Mouse (Mus musculus): ENCODE results near the gene Sphkap. TPM values are rescaled to one million over a fixed set of nuclear protein-coding genes. Genes with fewer than 3 reads are reported as not detected.

Gene Sphkap
- polyA plus RNA-seq, 1 experiment, result not detected

DNA sequence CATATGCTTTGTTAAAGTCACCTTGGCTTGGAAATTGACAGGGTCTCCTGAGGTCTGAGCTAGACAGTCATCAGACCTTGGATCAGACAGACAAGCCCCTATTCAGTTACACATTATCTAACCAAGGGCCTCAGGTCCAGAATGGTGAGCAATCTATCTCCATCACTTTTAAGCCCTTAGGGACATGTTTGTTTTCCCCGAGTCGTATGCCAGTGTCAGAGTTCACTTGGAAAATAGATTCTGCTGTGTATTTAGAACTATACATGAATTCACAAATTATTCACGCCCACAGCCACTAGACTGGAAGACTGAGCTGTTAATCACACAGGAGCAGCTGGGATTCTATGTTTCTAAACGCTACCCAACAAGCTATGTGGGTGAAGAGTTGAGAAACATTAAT is 91.1 kb downstream of the Sphkap start:
- no peak for TF ChIP-seq POLR2A (IDR thresholded peaks at IDR 0.05; ENCODE audit: insufficient read depth, low read depth, low read length)
- no peak for TF ChIP-seq CTCF (IDR thresholded peaks at IDR 0.05; ENCODE audit: insufficient read depth, low read depth, low read length)
- peaks cover 4% of the 10 kb centered on the region; the same call in 1 of the 2 replicates for H3K4me1 ChIP-seq (ENCODE audit: control insufficient read depth, insufficient read depth, low read length)
- H3K27ac ChIP-seq (ENCODE audit: insufficient read depth, low read depth, low read length), result no peak overlapping the region
- H3K4me3 ChIP-seq (ENCODE audit: insufficient read depth, low read depth, low read length), result no peak overlapping the region
- 26% methylated on average over 4 of the region's 4 CpGs for WGBS

DNA sequence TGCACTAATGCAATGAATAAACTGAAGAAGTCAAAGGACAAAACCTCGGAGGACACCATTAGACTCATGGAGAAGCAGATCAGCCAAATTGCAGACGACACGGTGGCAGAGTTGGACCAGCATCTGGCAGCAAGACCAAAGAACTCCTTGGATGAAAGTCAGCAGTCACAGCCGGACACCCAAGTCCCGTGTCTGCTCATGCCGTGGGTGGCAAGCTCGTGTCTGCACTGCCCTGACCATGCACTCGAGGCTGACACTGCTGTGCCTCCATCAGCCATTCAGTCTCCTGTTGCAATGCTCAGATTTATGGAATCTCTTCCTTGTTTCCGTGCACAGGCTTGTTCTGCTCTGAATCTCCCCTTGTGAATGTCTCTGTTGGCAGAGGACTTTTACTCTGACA is 92.9 kb downstream of the Sphkap start:
- no peak for TF ChIP-seq POLR2A (IDR thresholded peaks at IDR 0.05; ENCODE audit: insufficient read depth, low read depth, low read length)
- no peak for TF ChIP-seq CTCF (IDR thresholded peaks at IDR 0.05; ENCODE audit: insufficient read depth, low read depth, low read length)
- no peak overlapping the region for H3K4me3 ChIP-seq (ENCODE audit: insufficient read depth, low read depth, low read length)
- peaks cover 4% of the 10 kb centered on the region; the same call in 1 of the 2 replicates for H3K4me1 ChIP-seq (ENCODE audit: control insufficient read depth, insufficient read depth, low read length)
- no peak overlapping the region for H3K27ac ChIP-seq (ENCODE audit: insufficient read depth, low read depth, low read length)
- WGBS, result 78% methylated on average over 9 of the region's 9 CpGs

DNA sequence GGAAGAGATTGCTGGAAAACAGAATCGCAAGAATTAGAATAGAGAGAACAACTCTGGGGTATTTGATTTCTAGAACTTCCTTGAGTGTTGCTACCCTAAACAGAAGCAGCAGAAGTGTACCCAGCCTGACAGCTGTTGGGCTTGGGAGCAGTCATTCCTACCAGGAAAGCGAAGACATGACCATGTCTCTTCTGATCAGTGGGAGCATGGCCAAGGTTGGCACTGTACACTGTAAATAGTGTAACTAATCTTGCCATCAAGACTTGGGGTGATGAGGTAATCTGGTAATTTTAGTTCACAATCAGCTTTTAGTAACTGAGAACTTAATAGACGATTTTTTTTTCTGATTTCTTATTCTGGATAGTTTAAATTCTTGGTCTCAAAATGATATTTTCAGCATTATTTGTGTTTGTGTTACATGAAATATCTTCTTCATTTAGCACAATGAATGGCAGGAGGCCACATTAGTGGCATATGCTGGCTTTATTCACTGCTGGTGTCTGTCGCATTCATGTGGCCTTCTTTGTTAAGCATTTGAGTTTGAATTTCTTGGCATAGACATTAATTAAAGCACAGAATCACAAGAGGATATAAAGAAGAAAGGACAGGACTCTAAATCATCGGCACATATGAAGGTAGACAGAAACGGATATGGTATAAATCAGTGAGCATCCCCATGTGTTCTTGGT is 96.2 kb downstream of the Sphkap start:
- WGBS, result 76% methylated on average over 6 of the region's 6 CpGs
- no peak overlapping the region for H3K4me3 ChIP-seq (ENCODE audit: insufficient read depth, low read depth, low read length)
- TF ChIP-seq CTCF (IDR thresholded peaks at IDR 0.05; ENCODE audit: insufficient read depth, low read depth, low read length) (no peak), POLR2A (IDR thresholded peaks at IDR 0.05; ENCODE audit: insufficient read depth, low read depth, low read length) (no peak)
- no peak overlapping the region for H3K27ac ChIP-seq (ENCODE audit: insufficient read depth, low read depth, low read length)
- peaks cover 8% of the 10 kb centered on the region for H3K4me1 ChIP-seq (ENCODE audit: control insufficient read depth, insufficient read depth, low read length)

DNA sequence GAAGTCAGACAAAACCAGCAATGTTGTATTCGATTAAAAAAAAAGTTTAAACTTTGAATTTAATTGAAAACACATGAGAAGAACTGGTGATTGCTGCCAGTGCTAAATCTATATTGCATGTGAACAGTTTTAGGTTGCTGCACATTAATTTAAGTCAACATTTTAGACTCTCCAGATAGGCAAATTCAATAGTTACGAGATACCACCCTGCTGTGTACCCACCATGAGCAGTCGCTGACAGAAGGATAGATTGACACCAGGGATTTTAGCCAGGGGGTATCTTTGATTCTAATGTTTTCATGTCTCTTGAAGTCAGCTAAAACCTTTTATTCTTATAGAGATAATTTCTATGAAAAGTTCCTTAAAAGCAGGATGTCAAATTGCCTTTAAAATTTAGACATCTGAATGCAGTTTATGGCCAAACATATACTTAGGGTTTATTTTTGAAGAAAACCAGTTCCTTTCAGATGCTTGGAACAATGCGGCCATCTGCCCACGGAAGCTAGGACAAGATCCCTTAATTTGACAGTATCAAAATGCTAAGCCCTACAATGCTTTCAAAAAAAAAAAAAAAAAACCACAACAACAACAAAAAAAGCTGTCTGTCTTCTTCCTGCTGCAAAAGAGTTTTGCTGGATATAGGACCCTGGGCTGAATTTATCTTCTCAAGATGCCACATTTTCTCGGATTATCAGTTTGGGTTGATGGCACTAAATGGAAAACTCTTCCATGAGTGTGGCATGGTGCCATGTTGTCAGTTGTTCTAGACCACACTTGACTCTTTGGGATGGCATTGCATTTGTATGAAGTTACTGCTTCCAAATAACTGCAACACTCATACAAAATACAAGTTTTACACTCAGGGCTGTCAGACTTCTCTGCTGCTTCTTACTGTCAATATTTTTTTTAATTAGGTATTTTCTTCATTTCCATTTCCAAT is 110.6 kb downstream of the Sphkap start:
- TF ChIP-seq CTCF (IDR thresholded peaks at IDR 0.05; ENCODE audit: insufficient read depth, low read depth, low read length) (no peak), POLR2A (IDR thresholded peaks at IDR 0.05; ENCODE audit: insufficient read depth, low read depth, low read length) (no peak)
- H3K4me3 ChIP-seq (ENCODE audit: insufficient read depth, low read depth, low read length), result no peak overlapping the region
- H3K4me1 ChIP-seq (ENCODE audit: control insufficient read depth, insufficient read depth, low read length), result peaks cover 3% of the 10 kb centered on the region
- H3K27ac ChIP-seq (ENCODE audit: insufficient read depth, low read depth, low read length), result no peak overlapping the region
- WGBS, result 43% methylated on average over 6 of the region's 6 CpGs

DNA sequence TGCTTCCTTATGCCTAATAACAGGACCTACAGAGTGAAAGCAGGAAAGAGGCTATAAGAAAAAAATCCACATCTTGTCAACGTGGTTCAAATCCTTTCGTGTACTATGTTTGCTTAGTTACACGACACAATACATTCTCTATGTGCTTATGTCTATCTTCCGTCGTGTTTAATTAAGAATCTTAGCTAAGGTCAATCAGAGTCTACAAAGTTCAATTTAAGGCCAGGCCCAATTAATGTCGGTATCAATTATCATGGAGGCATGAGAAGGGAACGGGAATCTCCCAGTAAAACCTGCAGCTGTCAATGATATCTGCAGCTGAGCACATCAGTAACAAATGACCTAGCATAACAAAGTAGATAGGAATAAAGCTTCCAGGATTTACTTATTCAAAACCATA is 122.1 kb downstream of the Sphkap start:
- no peak overlapping the region for H3K4me3 ChIP-seq (ENCODE audit: insufficient read depth, low read depth, low read length)
- no peak for TF ChIP-seq POLR2A (IDR thresholded peaks at IDR 0.05; ENCODE audit: insufficient read depth, low read depth, low read length)
- TF ChIP-seq CTCF (IDR thresholded peaks at IDR 0.05; ENCODE audit: insufficient read depth, low read depth, low read length), result no peak
- WGBS, result 65% methylated on average over 7 of the region's 7 CpGs
- no peak overlapping the region for H3K27ac ChIP-seq (ENCODE audit: insufficient read depth, low read depth, low read length)
- no peaks in the 10 kb centered on the region for H3K4me1 ChIP-seq (ENCODE audit: control insufficient read depth, insufficient read depth, low read length)

DNA sequence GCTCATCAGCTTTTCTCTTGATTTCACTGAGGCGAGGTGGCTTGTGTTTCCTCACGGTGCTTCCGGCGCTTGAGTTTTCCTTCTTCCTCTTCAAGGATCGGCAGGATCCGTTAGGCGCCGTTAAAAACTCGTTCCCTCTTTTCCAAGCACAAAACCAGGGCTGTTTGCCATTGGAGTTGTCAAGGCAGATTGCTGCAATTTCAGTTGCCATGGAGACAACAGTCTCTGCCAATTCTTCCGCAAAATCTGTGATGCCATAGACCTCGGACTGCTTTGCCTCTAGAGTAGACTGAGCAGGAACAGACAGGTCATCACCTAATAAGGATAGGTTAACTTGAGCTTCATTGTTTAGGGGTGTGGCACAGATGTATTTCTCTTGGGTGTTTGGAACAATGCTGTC is 131.0 kb downstream of the Sphkap start:
- Histone ChIP-seq H3K4me1 (ENCODE audit: control insufficient read depth, insufficient read depth, low read length) (peaks cover 7% of the 10 kb centered on the region), H3K4me3 (ENCODE audit: insufficient read depth, low read depth, low read length) (no peak overlapping the region), H3K27ac (ENCODE audit: insufficient read depth, low read depth, low read length) (no peak overlapping the region)
- TF ChIP-seq POLR2A (IDR thresholded peaks at IDR 0.05; ENCODE audit: insufficient read depth, low read depth, low read length) (no peak), CTCF (IDR thresholded peaks at IDR 0.05; ENCODE audit: insufficient read depth, low read depth, low read length) (no peak)
- WGBS, result 26% methylated on average over 11 of the region's 11 CpGs

DNA sequence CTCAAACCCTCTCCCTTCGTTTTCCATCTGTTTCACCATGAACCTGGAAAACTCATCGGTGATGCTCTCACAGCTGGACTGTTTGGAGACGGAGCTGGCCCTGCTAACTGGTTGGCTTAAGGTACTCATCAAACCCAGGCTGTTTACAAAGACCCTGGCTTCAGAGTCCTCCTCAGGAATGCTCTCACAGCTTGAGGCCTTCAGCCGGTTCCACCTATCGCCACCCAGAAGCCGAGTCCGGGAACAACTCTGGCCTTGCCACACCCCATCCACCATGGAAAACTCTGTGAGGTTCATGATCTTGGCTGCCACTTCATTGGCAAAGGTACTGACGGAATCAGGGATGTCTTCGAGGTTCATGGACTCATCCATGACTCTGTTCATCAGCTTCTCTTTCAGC is 131.4 kb downstream of the Sphkap start:
- no peak overlapping the region for H3K27ac ChIP-seq (ENCODE audit: insufficient read depth, low read depth, low read length)
- 79% methylated on average over 9 of the region's 9 CpGs for WGBS

DNA sequence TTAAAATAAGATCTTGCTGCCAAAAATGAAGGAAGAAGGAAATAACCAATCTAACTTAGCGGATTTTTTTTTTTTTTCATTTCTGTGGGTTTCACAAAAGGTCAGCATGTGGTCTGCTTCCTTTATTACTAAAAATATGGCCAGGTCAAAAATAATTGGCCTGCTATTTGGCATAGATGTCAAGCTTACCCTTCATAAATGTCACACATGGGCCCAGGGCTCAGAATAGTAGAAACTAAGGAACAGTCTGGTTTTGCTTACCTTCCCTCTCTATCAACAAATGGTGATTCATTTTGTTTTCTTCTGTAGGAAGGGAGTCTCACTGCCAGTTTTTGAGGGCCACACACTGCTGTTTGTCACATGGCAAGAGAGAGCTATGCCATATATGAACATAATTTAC is 156.3 kb downstream of the Sphkap start:
- 86% methylated on average over 1 of the region's 1 CpGs for WGBS

More for the DNA sequence above, 131.4 kb downstream of the Sphkap start:
- H3K4me1 ChIP-seq (ENCODE audit: control insufficient read depth, insufficient read depth, low read length), result peaks cover 7% of the 10 kb centered on the region
- no peak for TF ChIP-seq POLR2A (IDR thresholded peaks at IDR 0.05; ENCODE audit: insufficient read depth, low read depth, low read length)
- TF ChIP-seq CTCF (IDR thresholded peaks at IDR 0.05; ENCODE audit: insufficient read depth, low read depth, low read length), result no peak
- no peak overlapping the region for H3K4me3 ChIP-seq (ENCODE audit: insufficient read depth, low read depth, low read length)

DNA sequence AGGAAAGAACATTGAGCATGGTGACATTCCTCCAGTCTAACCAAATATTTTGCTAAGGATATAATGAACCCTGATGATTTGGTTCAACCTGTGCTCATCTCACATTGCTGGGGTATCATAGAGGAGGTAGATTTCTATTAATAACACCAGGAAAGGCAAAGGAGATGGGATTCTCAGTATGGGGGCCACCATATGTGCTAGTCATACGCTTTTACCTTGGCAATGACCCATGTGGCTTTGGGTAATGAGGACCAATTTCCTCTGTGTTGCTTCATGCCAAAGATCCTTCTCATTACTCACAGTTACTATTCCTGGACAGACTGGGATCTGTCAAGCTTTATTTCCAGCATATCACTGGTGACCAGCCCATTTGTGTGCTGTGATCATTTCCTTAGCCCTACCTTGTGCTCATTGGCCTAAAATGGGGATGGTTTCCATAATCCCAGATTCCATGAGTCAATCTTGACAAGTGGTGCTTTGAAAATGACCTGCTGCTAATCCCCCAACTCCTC is 159.7 kb downstream of the Sphkap start:
- H3K4me1 ChIP-seq (ENCODE audit: control insufficient read depth, insufficient read depth, low read length), result no peaks in the 10 kb centered on the region
- no peak for TF ChIP-seq POLR2A (IDR thresholded peaks at IDR 0.05; ENCODE audit: insufficient read depth, low read depth, low read length)
- TF ChIP-seq CTCF (IDR thresholded peaks at IDR 0.05; ENCODE audit: insufficient read depth, low read depth, low read length), result no peak
- H3K4me3 ChIP-seq (ENCODE audit: insufficient read depth, low read depth, low read length), result no peak overlapping the region
- 84% methylated on average over 1 of the region's 1 CpGs for WGBS
- no peak overlapping the region for H3K27ac ChIP-seq (ENCODE audit: insufficient read depth, low read depth, low read length)

More for the DNA sequence above, 156.3 kb downstream of the Sphkap start:
- Histone ChIP-seq H3K4me1 (ENCODE audit: control insufficient read depth, insufficient read depth, low read length) (no peaks in the 10 kb centered on the region), H3K4me3 (ENCODE audit: insufficient read depth, low read depth, low read length) (no peak overlapping the region), H3K27ac (ENCODE audit: insufficient read depth, low read depth, low read length) (no peak overlapping the region)
- TF ChIP-seq CTCF (IDR thresholded peaks at IDR 0.05; ENCODE audit: insufficient read depth, low read depth, low read length) (no peak), POLR2A (IDR thresholded peaks at IDR 0.05; ENCODE audit: insufficient read depth, low read depth, low read length) (no peak)
